Mouse (Mus musculus) liver, adult 2 months (tissue): Measurements from ENCODE around the gene Celf2.

Source experiments
- CTCF ChIP-seq: fragments of 200-500 bp; IDR thresholded peaks from 2 replicates; pipeline ENCODE4 v1.5.1; 2011; ENCODE audit warnings: low read depth, low read length, control low read depth
- POLR2A ChIP-seq: fragments of 200-500 bp; IDR thresholded peaks from 2 replicates; pipeline ENCODE4 v1.6.1; 2011; ENCODE audit warnings: low read length, control low read depth; ENCODE audit not compliant: insufficient read depth; ENCODE audit errors: extremely low read depth

- TF ChIP-seq POLR2A (no peak), CTCF (no peak)
These were observed 594.0 kb downstream of the Celf2 start for GRCm38 (mm10) chr2:6915386-6915785.
